Mouse (Mus musculus): Measurements from ENCODE around the gene Wipf2.

- TF ChIP-seq MAFK (IDR thresholded peaks at IDR 0.05; ENCODE audit: insufficient replicate concordance, low read length) = no peak
- no peak for TF ChIP-seq USF1 (IDR thresholded peaks at IDR 0.05; ENCODE audit: low read depth, low read length)
- no peak for TF ChIP-seq ZC3H11A (IDR thresholded peaks at IDR 0.05; ENCODE audit: low read depth, low read length)
- no peak for TF ChIP-seq MAZ (IDR thresholded peaks at IDR 0.05; ENCODE audit: low read depth, low read length)
Measured at GRCm38 (mm10) chr11:98914196-98914595, 50.8 kb downstream of the Wipf2 start.
